Mouse (Mus musculus): Measurements from ENCODE around the gene Iqcc. TPM values are rescaled to one million over a fixed set of nuclear protein-coding genes. Genes with fewer than 3 reads are reported as not detected.

The Iqcc gene
- total and polyA plus RNA-seq, 2 experiments from 2014 or later = 7.9 to 17.2 TPM

DNA sequence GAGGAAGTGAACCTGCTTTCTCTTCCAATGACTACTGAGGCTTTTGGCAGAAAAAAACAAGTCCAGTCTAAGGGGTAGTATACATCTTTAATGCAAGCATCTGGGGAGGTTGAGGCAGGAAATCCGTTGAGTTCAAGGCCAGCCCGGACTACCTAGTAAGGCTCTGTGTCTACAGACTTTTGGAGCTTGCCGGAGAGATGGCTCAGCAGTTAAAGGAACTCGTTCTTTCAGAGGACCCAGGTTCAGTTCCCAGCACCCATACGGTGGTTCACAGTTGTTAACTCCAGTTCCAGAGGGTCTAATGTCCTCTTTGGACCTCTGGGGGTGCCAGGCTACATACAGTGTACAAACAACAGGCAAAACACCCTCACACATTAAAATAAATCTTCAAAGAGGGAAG, 868 bp downstream of the Iqcc start:
- DNase-seq (ENCODE audit: low spot score) = no peak
- H3K27ac ChIP-seq (ENCODE audit: low read depth, low read length) = peak overlapping the region; percentile 95
- H3K27me3 ChIP-seq (ENCODE audit: insufficient read depth, low read length) = no peaks in the 10 kb centered on the region
- H3K36me3 ChIP-seq (ENCODE audit: insufficient read depth, low read length) = peaks cover 3% of the 10 kb centered on the region; the same call in 1 of the 2 replicates
- WGBS = 95% methylated on average over 5 of the region's 5 CpGs
- H3K4me2 ChIP-seq (ENCODE audit: low read depth, low read length, poor library complexity, severe bottlenecking) = peak overlapping the region; percentile 80
- no peak for TF ChIP-seq CTCF (IDR thresholded peaks at IDR 0.05)
- H3K9ac ChIP-seq (replicated peaks; ENCODE audit: low read length, poor library complexity, severe bottlenecking) = peak overlapping the region; percentile 87
- peak overlapping the region; percentile 52 for H3K4me3 ChIP-seq (ENCODE audit: low read depth, low read length)
- peaks cover 23% of the 10 kb centered on the region for H3K4me1 ChIP-seq (ENCODE audit: insufficient read depth, low read length)
- ATAC-seq (ENCODE audit: low FRiP score) = no peak
- H3K9me3 ChIP-seq (ENCODE audit: low read length) = no peaks in the 10 kb centered on the region

GRCm38 (mm10) chr4:129617121-129617641, 1.7 kb downstream of the Iqcc start:
- H3K36me3 ChIP-seq (ENCODE audit: insufficient read depth, low read length) = peaks cover 3% of the 10 kb centered on the region; the same call in 1 of the 2 replicates
- H3K4me3 ChIP-seq (ENCODE audit: low read depth, low read length) = no peak overlapping the region
- no peak overlapping the region for H3K4me2 ChIP-seq (ENCODE audit: low read depth, low read length, poor library complexity, severe bottlenecking)
- no peak overlapping the region for H3K9ac ChIP-seq (replicated peaks; ENCODE audit: low read length, poor library complexity, severe bottlenecking)
- DNase-seq (ENCODE audit: low spot score) = no peak
- no peaks in the 10 kb centered on the region for H3K9me3 ChIP-seq (ENCODE audit: low read length)
- no peak; the same call in 1 of the 2 replicates for TF ChIP-seq CTCF (IDR thresholded peaks at IDR 0.05)
- no peak for ATAC-seq (ENCODE audit: low FRiP score)
- WGBS = 95% methylated on average over 7 of the region's 7 CpGs
- H3K4me1 ChIP-seq (ENCODE audit: insufficient read depth, low read length) = peaks cover 16% of the 10 kb centered on the region
- H3K27me3 ChIP-seq (ENCODE audit: insufficient read depth, low read length) = no peaks in the 10 kb centered on the region
- H3K27ac ChIP-seq (ENCODE audit: low read depth, low read length) = no peak overlapping the region

- no peaks in the 10 kb centered on the region for H3K9me3 ChIP-seq (ENCODE audit: low read length)
- no peak overlapping the region for H3K4me3 ChIP-seq (ENCODE audit: low read depth, low read length)
- ATAC-seq (ENCODE audit: low FRiP score) (no peak), DNase-seq (ENCODE audit: low spot score) (no peak)
- WGBS = 95% methylated on average over 3 of the region's 3 CpGs
- H3K36me3 ChIP-seq (ENCODE audit: insufficient read depth, low read length) = peaks cover 3% of the 10 kb centered on the region; the same call in 1 of the 2 replicates
- peaks cover 11% of the 10 kb centered on the region; the same call in 1 of the 2 replicates for H3K4me1 ChIP-seq (ENCODE audit: insufficient read depth, low read length)
- no peak overlapping the region for H3K27ac ChIP-seq (ENCODE audit: low read depth, low read length)
- no peak for TF ChIP-seq CTCF (IDR thresholded peaks at IDR 0.05)
- no peaks in the 10 kb centered on the region for H3K27me3 ChIP-seq (ENCODE audit: insufficient read depth, low read length)
- H3K4me2 ChIP-seq (ENCODE audit: low read depth, low read length, poor library complexity, severe bottlenecking) = no peak overlapping the region
- H3K9ac ChIP-seq (replicated peaks; ENCODE audit: low read length, poor library complexity, severe bottlenecking) = no peak overlapping the region
These were observed 2.3 kb downstream of the Iqcc start for GRCm38 (mm10) chr4:129616631-129617030.

- H3K4me1 ChIP-seq (ENCODE audit: insufficient read depth, low read length) = peaks cover 5% of the 10 kb centered on the region; the same call in 1 of the 2 replicates
- no peak for TF ChIP-seq CTCF (IDR thresholded peaks at IDR 0.05)
- WGBS = 88% methylated on average over 9 of the region's 9 CpGs
- H3K27me3 ChIP-seq (ENCODE audit: insufficient read depth, low read length) = no peaks in the 10 kb centered on the region
- H3K9ac ChIP-seq (replicated peaks; ENCODE audit: low read length, poor library complexity, severe bottlenecking) = no peak overlapping the region
- H3K4me2 ChIP-seq (ENCODE audit: low read depth, low read length, poor library complexity, severe bottlenecking) = no peak overlapping the region
- H3K4me3 ChIP-seq (ENCODE audit: low read depth, low read length) = no peak overlapping the region
- no peak for DNase-seq (ENCODE audit: low spot score)
- H3K36me3 ChIP-seq (ENCODE audit: insufficient read depth, low read length) = peaks cover 3% of the 10 kb centered on the region; the same call in 1 of the 2 replicates
- H3K27ac ChIP-seq (ENCODE audit: low read depth, low read length) = no peak overlapping the region
- H3K9me3 ChIP-seq (ENCODE audit: low read length) = no peaks in the 10 kb centered on the region
- ATAC-seq (ENCODE audit: low FRiP score) = no peak
These were observed 3.1 kb downstream of the Iqcc start for GRCm38 (mm10) chr4:129615801-129616290.

DNA sequence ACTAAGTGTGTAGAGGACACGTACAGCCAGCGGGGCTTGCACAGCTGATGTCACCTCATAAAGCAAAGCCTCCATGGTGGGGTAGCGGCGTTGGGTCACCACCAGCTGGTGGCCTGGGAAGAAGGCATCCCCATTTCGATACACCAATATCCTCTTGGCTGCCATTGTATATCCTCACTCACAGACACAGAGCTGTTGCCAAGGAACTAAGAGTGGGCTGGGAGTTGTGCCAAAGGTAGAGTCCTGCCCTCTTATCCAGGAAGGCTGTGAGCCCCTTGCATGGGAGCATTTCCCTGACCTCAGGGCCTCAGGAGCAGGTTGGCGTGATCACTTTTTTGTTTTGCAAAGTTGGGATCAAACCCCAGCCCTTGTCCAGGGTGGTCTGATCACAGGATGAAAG, 4.8 kb downstream of the Iqcc start, which contains the start of gene Dcdc2b:
Dcdc2b (minus strand) TSS at position 165 of the 400 bp plus-strand sequence.
- no peak for DNase-seq (ENCODE audit: low spot score)

GRCm38 (mm10) chr4:129610472-129610871, 8.4 kb downstream of the Iqcc start:
- TF ChIP-seq CTCF (IDR thresholded peaks at IDR 0.05) = no peak
- H3K4me2 ChIP-seq (ENCODE audit: low read depth, low read length, poor library complexity, severe bottlenecking) = no peak overlapping the region

More for the DNA sequence above, 4.8 kb downstream of the Iqcc start, which contains the start of gene Dcdc2b:
- H3K9ac ChIP-seq (replicated peaks; ENCODE audit: low read length, poor library complexity, severe bottlenecking) = 0 out of 2 replicates have a peak within 1 kb of the TSS, but pooled peaks have one; percentile 29
- no peaks in the 10 kb centered on the region for H3K9me3 ChIP-seq (ENCODE audit: low read length)
- 0 out of 2 replicates have a peak, but pooled peaks cover 3% of the 10 kb centered on the region for H3K36me3 ChIP-seq (ENCODE audit: insufficient read depth, low read length)
- H3K4me2 ChIP-seq (ENCODE audit: low read depth, low read length, poor library complexity, severe bottlenecking) = no peak within 1 kb of the TSS
- 67% methylated on average over 6 of the region's 6 CpGs for WGBS
- no peak within 1 kb of the TSS for H3K27ac ChIP-seq (ENCODE audit: low read depth, low read length)
- H3K4me1 ChIP-seq (ENCODE audit: insufficient read depth, low read length) = peaks cover 5% of the 10 kb centered on the region; the same call in 1 of the 2 replicates
- H3K4me3 ChIP-seq (ENCODE audit: low read depth, low read length) = no peak within 1 kb of the TSS
- TF ChIP-seq CTCF (IDR thresholded peaks at IDR 0.05) = no peak
- H3K27me3 ChIP-seq (ENCODE audit: insufficient read depth, low read length) = no peaks in the 10 kb centered on the region
- ATAC-seq (ENCODE audit: low FRiP score) = no peak

More at GRCm38 (mm10) chr4:129610472-129610871, 8.4 kb downstream of the Iqcc start:
- no peaks in the 10 kb centered on the region for H3K4me1 ChIP-seq (ENCODE audit: insufficient read depth, low read length)
- H3K27me3 ChIP-seq (ENCODE audit: insufficient read depth, low read length) = no peaks in the 10 kb centered on the region
- H3K27ac ChIP-seq (ENCODE audit: low read depth, low read length) = no peak overlapping the region
- H3K4me3 ChIP-seq (ENCODE audit: low read depth, low read length) = no peak overlapping the region
- peak; percentile 20; the same call in 1 of the 2 replicates for ATAC-seq (ENCODE audit: low FRiP score)
- H3K9ac ChIP-seq (replicated peaks; ENCODE audit: low read length, poor library complexity, severe bottlenecking) = no peak overlapping the region
- WGBS = 76% methylated on average over 4 of the region's 4 CpGs
- DNase-seq (ENCODE audit: low spot score) = no peak
- H3K36me3 ChIP-seq (ENCODE audit: insufficient read depth, low read length) = peaks cover 11% of the 10 kb centered on the region
- no peaks in the 10 kb centered on the region for H3K9me3 ChIP-seq (ENCODE audit: low read length)

All from midbrain, postnatal 0 days (tissue).